Mouse (Mus musculus) cerebellum, postnatal 25 days (tissue): ENCODE measurements at regions not wholly inside any gene's neighbourhood (a gene's known extent, or its start where the extent isn't known, plus 50 kb on each side); places are given as distances from the start of the nearest gene placed in this dataset.

Experiments used
- DNase-seq, 2 experiments: peaks; one replicate each; pipeline ENCODE4 v3.0.0; 2021; ENCODE audit warnings: mixed read lengths in 2 of 2

- peak; percentile 78 to 85 for DNase-seq
Measured at GRCm38 (mm10) chr17:88256599-88257544, 183.6 kb upstream of the Foxn2 start.

GRCm38 (mm10) chr17:88258361-88258796 lies 182.1 kb upstream of the Foxn2 start:
- no peak for DNase-seq

GRCm38 (mm10) chr17:88260176-88260575 lies 180.3 kb upstream of the Foxn2 start:
- DNase-seq = peak in 1 of 2 experiments; percentile 22

GRCm38 (mm10) chr17:88260826-88261225 lies 179.7 kb upstream of the Foxn2 start:
- DNase-seq = no peak

GRCm38 (mm10) chr17:88261556-88261955 lies 179.0 kb upstream of the Foxn2 start:
- DNase-seq = no peak

GRCm38 (mm10) chr17:88262326-88263187 lies 178.0 kb upstream of the Foxn2 start:
- peak in 1 of 2 experiments; percentile 41 for DNase-seq

- DNase-seq = no peak
Measured at GRCm38 (mm10) chr17:88265291-88265690, 175.2 kb upstream of the Foxn2 start.

- no peak for DNase-seq
Measured at GRCm38 (mm10) chr17:88268216-88268615, 172.3 kb upstream of the Foxn2 start.

GRCm38 (mm10) chr17:88268802-88269201 lies 171.7 kb upstream of the Foxn2 start:
- no peak for DNase-seq

GRCm38 (mm10) chr17:88270896-88271295 lies 169.6 kb upstream of the Foxn2 start:
- no peak for DNase-seq

- DNase-seq = no peak
Measured at GRCm38 (mm10) chr17:88272161-88272560, 168.3 kb upstream of the Foxn2 start.

- no peak for DNase-seq
Measured at GRCm38 (mm10) chr17:88273520-88273919, 167.0 kb upstream of the Foxn2 start.

GRCm38 (mm10) chr17:88274003-88274698 lies 166.4 kb upstream of the Foxn2 start:
- DNase-seq = no peak

GRCm38 (mm10) chr17:88274720-88275433 lies 165.6 kb upstream of the Foxn2 start:
- DNase-seq = peak in 1 of 2 experiments; percentile 20

- no peak for DNase-seq
Measured at GRCm38 (mm10) chr17:88279656-88280055, 160.9 kb upstream of the Foxn2 start.

GRCm38 (mm10) chr17:88282711-88283110 lies 157.8 kb upstream of the Foxn2 start:
- DNase-seq = no peak

GRCm38 (mm10) chr17:88284477-88284876 lies 156.0 kb upstream of the Foxn2 start:
- no peak for DNase-seq

GRCm38 (mm10) chr17:88287861-88288260 lies 152.7 kb upstream of the Foxn2 start:
- DNase-seq = no peak

- DNase-seq = no peak
Measured at GRCm38 (mm10) chr17:88297520-88297919, 143.0 kb upstream of the Foxn2 start.

- peak; percentile 39 to 66 for DNase-seq
Measured at GRCm38 (mm10) chr17:88303991-88304390, 136.5 kb upstream of the Foxn2 start.

- DNase-seq = no peak
Measured at GRCm38 (mm10) chr17:88305165-88305564, 135.3 kb upstream of the Foxn2 start.

- DNase-seq = no peak
Measured at GRCm38 (mm10) chr17:88306325-88306724, 134.2 kb upstream of the Foxn2 start.
